Mouse (Mus musculus): ENCODE data around the gene Myo9b.

The Myo9b gene

GRCm38 (mm10) chr8:71392391-71392790 lies 119.9 kb downstream of the Myo9b start:
- peak in 1 of 2 experiments; percentile 1 for DNase-seq

DNA sequence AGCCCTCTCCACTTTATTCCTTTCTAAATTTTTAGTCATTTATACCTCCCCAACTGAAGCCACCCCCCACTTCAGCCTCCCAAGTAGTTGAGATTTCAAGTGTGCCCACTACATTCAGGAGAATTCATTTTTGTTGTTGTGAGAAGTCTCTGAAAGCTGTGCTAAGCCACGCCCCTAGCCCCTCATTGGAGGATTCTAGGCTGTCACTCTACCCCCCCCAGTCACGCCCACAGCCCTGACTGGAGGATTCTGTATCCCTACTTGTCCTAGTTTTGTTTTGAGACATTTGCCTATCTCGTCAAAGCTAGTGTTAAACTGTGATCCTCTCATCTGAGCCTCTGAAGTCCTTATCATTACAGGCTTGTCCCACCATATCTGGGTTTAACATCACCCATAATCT lies 120.4 kb downstream of the Myo9b start:
- peak; percentile 58 to 69 for DNase-seq

- no peak for DNase-seq
Observed at GRCm38 (mm10) chr8:71394481-71394880, 122.0 kb downstream of the Myo9b start.

GRCm38 (mm10) chr8:71395071-71395470 lies 122.6 kb downstream of the Myo9b start:
- DNase-seq, result no peak

DNA sequence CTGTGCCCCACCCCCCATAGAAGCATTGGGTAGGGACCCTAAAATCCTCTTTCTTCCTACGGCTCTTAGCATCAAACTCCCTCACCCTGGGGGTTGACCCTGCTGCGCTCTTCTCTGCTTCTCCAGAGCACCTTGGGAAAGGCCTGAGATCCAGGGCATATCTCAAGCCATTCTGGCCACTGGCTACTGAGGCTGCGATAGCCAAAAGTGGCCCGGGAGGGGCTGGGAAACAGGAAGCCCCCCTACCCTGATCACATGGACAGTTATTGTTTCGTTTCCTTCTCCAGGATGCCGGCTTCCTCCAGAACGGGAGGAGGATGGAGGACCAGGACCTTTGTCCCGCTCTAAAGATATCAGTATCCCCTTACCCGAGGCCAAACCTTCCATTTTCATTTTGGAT lies 123.1 kb downstream of the Myo9b start, which contains the start of gene Ushbp1:
Ushbp1 (minus strand) TSS at position 174 of the 400 bp plus-strand sequence.
- DNase-seq, result peak; percentile 58 to 70

DNA sequence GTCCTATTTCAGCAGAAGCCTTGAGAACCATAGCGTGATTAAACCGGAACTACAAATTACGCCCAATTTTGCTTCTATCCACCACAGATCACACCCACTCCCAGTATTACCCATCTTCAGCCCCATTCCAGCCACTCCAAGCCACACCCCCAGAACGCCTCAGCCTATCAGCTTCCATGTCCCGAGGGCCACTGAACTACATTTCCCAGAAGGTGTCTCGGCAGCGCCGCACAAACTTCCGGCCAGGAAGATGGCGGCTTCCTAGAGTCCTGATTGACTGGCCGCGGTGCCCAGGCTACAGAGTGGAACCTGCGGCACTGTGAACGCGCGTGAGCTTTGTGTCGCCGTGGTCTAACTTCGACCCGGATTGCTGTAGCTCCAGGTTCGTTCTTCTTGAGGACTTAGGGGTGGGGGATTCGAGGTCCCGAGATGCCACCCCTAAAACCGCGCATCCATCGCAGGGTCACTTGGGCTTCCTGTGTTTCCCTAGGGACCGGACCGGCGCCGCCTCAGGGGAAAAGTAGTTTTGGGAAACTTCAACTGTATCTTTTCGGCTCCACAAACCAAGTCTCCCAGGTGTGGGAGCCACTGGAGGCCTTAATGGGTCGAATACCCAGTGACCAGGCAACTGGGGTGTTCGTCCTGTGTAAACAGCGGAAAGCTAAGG lies 124.3 kb downstream of the Myo9b start, which contains the start of gene Babam1:
Babam1 (plus strand) TSS at position 223 of the 667 bp plus-strand sequence.
- DNase-seq, result peak; percentile 96 to 97

DNA sequence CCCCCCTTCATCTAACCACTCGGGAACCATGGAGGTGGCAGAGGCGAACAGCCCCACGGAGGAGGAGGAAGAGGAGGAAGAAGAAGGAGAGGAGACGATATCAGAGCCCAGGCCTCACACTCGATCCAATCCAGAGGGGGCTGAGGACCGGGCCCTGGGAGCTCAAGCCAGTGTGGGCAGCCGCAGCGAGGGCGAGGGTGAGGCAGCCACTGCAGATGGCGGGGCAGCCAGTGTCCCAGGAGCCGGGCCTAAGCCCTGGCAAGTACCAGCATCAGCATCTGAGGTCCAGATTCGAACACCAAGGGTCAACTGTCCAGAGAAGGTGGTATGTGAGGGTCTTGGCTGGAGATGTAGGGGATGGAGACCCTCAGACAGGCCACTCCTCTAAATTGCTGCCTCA lies 125.2 kb downstream of the Myo9b start:
- DNase-seq, result no peak

DNA sequence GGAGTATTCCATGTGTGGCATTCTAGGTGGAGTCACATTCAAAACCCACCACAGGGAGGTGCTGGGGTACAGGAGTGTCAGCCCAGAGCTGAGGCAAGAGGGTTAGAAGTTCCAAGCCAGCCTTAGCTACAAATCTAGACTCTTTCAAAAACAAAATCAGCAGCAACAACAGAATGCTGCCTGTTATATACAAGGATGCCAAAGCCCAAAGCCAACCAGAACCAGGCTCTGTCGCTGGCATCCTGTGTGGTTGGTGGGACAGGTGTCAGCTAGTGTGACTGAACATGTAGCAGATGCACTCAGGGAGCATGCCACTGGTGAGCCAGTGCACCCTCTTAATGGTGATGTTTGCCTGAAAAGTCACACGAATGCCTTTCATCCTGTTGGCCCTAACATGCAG lies 128.3 kb downstream of the Myo9b start:
- DNase-seq, result no peak

DNA sequence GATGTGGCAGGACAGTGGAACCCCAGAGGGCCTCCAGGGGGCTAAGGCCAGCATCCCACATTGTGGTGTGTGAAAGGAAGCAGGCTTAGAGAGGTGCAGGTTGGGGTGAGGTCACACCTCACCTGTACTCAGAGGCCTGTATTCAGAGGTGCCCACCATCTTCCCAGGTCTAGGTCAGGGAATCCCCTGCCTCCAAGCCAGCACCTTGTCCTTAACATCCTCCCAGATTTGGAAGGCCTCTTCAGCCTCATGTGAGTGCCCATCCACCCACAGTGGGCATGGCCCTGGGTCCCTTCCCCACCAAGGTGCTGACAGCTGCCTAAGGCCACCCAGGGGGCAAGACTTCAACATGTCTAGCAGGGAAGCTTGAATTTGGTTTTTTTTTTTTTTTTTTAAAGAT lies 128.9 kb downstream of the Myo9b start:
- DNase-seq, result no peak

- DNase-seq, result no peak
Observed at GRCm38 (mm10) chr8:71402446-71402964, 130.0 kb downstream of the Myo9b start.

DNA sequence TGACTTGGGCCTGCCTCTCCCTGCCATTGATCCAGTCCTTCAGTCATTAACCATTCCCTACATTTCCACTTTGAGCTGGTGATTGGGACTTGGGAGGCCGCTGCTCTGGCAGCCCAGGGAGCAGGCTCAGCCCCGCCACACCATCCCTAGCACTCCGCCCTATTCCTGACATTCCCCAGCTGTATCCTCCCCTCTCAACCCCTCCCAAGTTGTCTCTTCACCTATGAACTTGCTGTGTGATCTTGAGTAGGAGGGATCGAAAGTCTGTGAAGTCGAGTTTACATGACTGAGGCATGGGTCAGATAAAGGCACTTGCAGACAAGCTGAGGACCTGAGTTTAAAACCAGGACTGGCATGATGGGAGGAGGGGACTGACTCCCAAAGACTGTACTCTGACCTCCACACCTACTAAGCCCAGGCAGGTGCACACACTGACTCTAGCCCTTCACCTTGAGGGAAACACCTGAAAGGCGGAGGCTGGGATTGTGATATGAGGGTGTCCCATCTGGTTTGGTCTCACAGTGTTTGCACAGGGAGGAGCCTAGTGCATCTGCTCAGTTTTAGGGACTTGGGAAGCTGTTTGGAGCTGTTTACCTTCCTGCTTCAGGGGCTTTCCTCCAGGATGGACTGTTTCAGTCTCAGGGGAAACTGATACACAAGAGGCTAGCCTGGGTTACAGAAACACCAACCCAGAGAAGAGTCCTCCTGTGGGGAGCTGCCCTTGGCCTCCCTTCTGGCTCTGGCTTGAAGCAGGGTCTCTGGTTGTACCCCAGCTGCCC lies 130.8 kb downstream of the Myo9b start:
- no peak for DNase-seq

GRCm38 (mm10) chr8:71404011-71404410 lies 131.5 kb downstream of the Myo9b start:
- no peak for DNase-seq

DNA sequence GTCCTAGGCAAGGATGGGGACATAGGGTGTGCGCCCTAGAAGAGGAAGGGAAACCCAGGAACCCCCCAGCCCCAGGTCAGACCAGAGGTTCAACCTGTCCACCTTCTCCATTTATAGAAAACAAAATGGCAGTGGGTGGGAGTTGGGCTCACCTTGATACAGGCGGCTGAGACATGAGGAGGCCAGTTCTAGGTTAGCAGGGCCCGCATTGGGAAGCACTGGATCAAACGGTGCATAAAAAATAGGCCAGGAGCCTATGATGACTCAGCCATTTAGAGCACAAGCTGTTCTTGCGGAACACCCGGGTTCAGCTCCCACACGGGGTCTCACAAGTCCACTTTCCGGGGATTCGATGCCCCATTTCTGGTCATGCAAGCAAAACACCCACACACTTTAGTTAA lies 132.4 kb downstream of the Myo9b start:
- DNase-seq, result no peak

- peak; percentile 96 for DNase-seq
Observed at GRCm38 (mm10) chr8:71405401-71406098, 133.0 kb downstream of the Myo9b start, which contains the start of gene Ankle1. Ankle1 (plus strand) TSS chr8:71406010.

GRCm38 (mm10) chr8:71406099-71407015 lies 133.8 kb downstream of the Myo9b start:
- peak; percentile 61 to 72 for DNase-seq

DNA sequence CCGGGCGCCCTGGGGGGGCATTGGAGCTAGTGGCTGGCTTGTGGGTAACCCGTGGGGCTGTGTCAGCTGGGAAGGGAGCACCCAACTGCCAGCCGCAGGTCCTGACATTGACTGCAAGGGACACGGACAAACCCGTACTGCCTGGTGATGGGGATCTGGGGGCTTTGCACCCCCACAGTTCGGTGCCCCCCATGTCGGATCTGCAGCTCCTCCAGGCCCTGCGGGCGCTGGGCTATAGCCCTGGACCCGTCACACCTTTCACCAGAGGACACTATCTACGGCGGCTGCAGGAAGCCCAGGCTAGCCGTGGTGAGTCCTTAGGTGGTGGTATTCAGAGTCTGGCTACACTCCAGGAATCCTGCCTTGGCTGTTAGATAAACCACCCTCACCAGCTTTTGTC lies 134.9 kb downstream of the Myo9b start:
- DNase-seq, result no peak

- no peak for DNase-seq
Observed at GRCm38 (mm10) chr8:71408231-71408630, 135.7 kb downstream of the Myo9b start.
